Mouse (Mus musculus): ENCODE measurements around the gene Edem1. TPM values are rescaled to one million over a fixed set of nuclear protein-coding genes. Genes with fewer than 3 reads are reported as not detected.

The Edem1 gene
- polyA plus RNA-seq, 1 experiment from 2014 or later: 20.1 TPM

DNA sequence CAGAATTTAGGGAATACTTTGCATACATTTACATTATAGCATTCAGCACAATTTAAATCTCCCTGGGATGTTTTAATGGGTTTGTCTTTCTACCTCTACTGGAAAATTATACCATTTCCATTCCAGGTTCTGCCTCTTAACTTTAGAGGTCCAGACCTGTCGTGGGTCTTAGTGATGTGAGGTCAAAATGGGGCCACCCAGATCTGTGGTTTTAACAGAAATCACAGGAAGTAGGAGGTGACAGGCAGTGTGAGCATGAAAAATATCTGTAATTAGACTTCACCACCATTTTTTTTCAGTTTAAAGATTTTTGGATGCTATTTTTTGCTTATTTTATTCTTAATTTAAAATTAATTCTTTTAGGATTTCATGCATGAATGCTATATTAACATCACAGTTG lies 78.1 kb downstream of the Edem1 start:
- no peaks in the 10 kb centered on the region for H3K4me1 ChIP-seq (replicated peaks)
- no peak overlapping the region for H3K9ac ChIP-seq (replicated peaks)
- no peaks in the 10 kb centered on the region for H3K36me3 ChIP-seq
- H3K4me2 ChIP-seq: no peak overlapping the region
- H3K4me3 ChIP-seq (replicated peaks): no peak overlapping the region
- H3K27ac ChIP-seq: no peak overlapping the region
- 62% methylated on average over 1 of the region's 1 CpGs for WGBS
- no peaks in the 10 kb centered on the region for H3K9me3 ChIP-seq
- no peaks in the 10 kb centered on the region for H3K27me3 ChIP-seq
- ATAC-seq (ENCODE audit: insufficient number of reproducible peaks, insufficient read depth, low FRiP score, low TSS enrichment, low read depth): no peak

Other genes with a start within 250 kb of the Edem1 start
- 2.1 and 2.2 TPM in 2 replicates for gene Bhlhe40, start 168.0 kb upstream of the Edem1 start, polyA plus RNA-seq (2016; fragmentation: Nextera tagmentation; extraction: Ambion mirVana)
- gene Arl8b, start 45.5 kb upstream of the Edem1 start, polyA plus RNA-seq (2016; fragmentation: Nextera tagmentation; extraction: Ambion mirVana): 54.1 and 60.1 TPM in 2 replicates